Mouse (Mus musculus) left cerebral cortex, postnatal 36 days (tissue): ENCODE measurements at regions not wholly inside any gene's neighbourhood (a gene's known extent, or its start where the extent isn't known, plus 50 kb on each side); places are given as distances from the start of the nearest gene placed in this dataset.
"Not testable (repeated sequence)": the region's sequence is repeated elsewhere in the genome, so short reads cannot be mapped to it uniquely, and the experiment has no call there.

Experiments used
- DNase-seq, 2 experiments: peaks; one replicate each; pipeline ENCODE4 v3.0.0; 2021 to 2022; ENCODE audit warnings: low spot score in 2 of 2, mixed read lengths in 1 of 2
- intact Hi-C: fragments of 180-260 bp; cut with DNase I; formaldehyde crosslinking; loops from one replicate; pipeline ENCODE4 v1.15.1; 2025

GRCm38 (mm10) chr5:148680341-148680740, 127.8 kb upstream of the Ubl3 start:
- DNase-seq: no peak
- intact Hi-C loops: no loop called here

GRCm38 (mm10) chr5:148679586-148679985, 127.0 kb upstream of the Ubl3 start:
- DNase-seq: no peak
- intact Hi-C loops: no loop called here

GRCm38 (mm10) chr5:148678285-148678937, 125.8 kb upstream of the Ubl3 start:
- intact Hi-C loops, DNase-seq: not testable (repeated sequence)

- no peak for DNase-seq
- intact Hi-C loops: no loop called here
Observed at GRCm38 (mm10) chr5:148674281-148674680, 121.7 kb upstream of the Ubl3 start.

- peak; percentile 41 to 42 for DNase-seq
- intact Hi-C loops: no loop called here
Observed at GRCm38 (mm10) chr5:148662281-148662741, 109.7 kb upstream of the Ubl3 start.

GRCm38 (mm10) chr5:148661120-148661519, 108.5 kb upstream of the Ubl3 start:
- intact Hi-C loops: no loop called here
- no peak for DNase-seq

- no peak for DNase-seq
- intact Hi-C loops: no loop called here
Observed at GRCm38 (mm10) chr5:148657936-148658640, 105.5 kb upstream of the Ubl3 start.

GRCm38 (mm10) chr5:148652525-148653243, 100.1 kb upstream of the Ubl3 start:
- DNase-seq: no peak

GRCm38 (mm10) chr5:148651736-148652135, 99.1 kb upstream of the Ubl3 start:
- DNase-seq: no peak
- intact Hi-C loops: no loop called here

More at GRCm38 (mm10) chr5:148652525-148653243, 100.1 kb upstream of the Ubl3 start:
- intact Hi-C loops: no loop called here

GRCm38 (mm10) chr5:148649573-148649972, 97.0 kb upstream of the Ubl3 start:
- intact Hi-C loops, DNase-seq: not testable (repeated sequence)

GRCm38 (mm10) chr5:148649123-148649522, 96.5 kb upstream of the Ubl3 start:
- intact Hi-C loops: no loop called here
- no peak for DNase-seq

GRCm38 (mm10) chr5:148647644-148648043, 95.1 kb upstream of the Ubl3 start:
- no peak for DNase-seq
- intact Hi-C loops: no loop called here

- intact Hi-C loops: no loop called here
- no peak for DNase-seq
Observed at GRCm38 (mm10) chr5:148645772-148646171, 93.2 kb upstream of the Ubl3 start.

- no peak for DNase-seq
- intact Hi-C loops: no loop called here
Observed at GRCm38 (mm10) chr5:148645191-148645681, 92.6 kb upstream of the Ubl3 start.

- no peak for DNase-seq
- intact Hi-C loops: no loop called here
Observed at GRCm38 (mm10) chr5:148644345-148644744, 91.8 kb upstream of the Ubl3 start.

- intact Hi-C loops: no loop called here
- no peak for DNase-seq
Observed at GRCm38 (mm10) chr5:148641652-148642395, 89.2 kb upstream of the Ubl3 start.

- no peak for DNase-seq
- intact Hi-C loops: no loop called here
Observed at GRCm38 (mm10) chr5:148640523-148640922, 87.9 kb upstream of the Ubl3 start.

GRCm38 (mm10) chr5:148634919-148635356, 82.3 kb upstream of the Ubl3 start:
- DNase-seq: no peak
- intact Hi-C loops: no loop called here

GRCm38 (mm10) chr5:148633999-148634398, 81.4 kb upstream of the Ubl3 start:
- DNase-seq: no peak
- intact Hi-C loops: no loop called here

- DNase-seq: no peak
- intact Hi-C loops: no loop called here
Observed at GRCm38 (mm10) chr5:148633331-148633730, 80.7 kb upstream of the Ubl3 start.
